Mouse (Mus musculus) stomach, postnatal 0 days (tissue): Measurements from ENCODE around the gene Ripk1. TPM values are rescaled to one million over a fixed set of nuclear protein-coding genes. Genes with fewer than 3 reads are reported as not detected.
A peak's percentile ranks its signal among the peaks of the same experiment; 100 is the strongest.

Experiments
- ATAC-seq: fragments of 200-750 bp; cut with Nextera tagmentation; 2 replicates; pipeline ENCODE4 v1.8.0; 2017; ENCODE audit not compliant: low FRiP score, low TSS enrichment
- DNase-seq: peaks from one replicate; pipeline ENCODE4 v3.0.0-alpha.2; 2016; ENCODE audit warnings: low spot score
- H3K27ac ChIP-seq: fragments of 300-500 bp; sonication (generic); replicated peaks from 2 replicates; pipeline ENCODE4 v1.5.1; 2014; ENCODE audit warnings: mild to moderate bottlenecking, control low read depth
- H3K27me3 ChIP-seq: fragments of 300-500 bp; sonication (generic); 2 replicates; pipeline ENCODE4 v1.6.1; 2014; ENCODE audit warnings: low read length; ENCODE audit not compliant: control insufficient read depth, insufficient read depth
- H3K36me3 ChIP-seq: fragments of 300-500 bp; sonication (generic); 2 replicates; pipeline ENCODE4 v1.6.1; 2014; ENCODE audit warnings: low read length, mixed read lengths; ENCODE audit not compliant: control insufficient read depth, insufficient read depth
- H3K4me1 ChIP-seq: fragments of 300-500 bp; sonication (generic); replicated peaks from 2 replicates; pipeline ENCODE4 v1.6.1; 2014; ENCODE audit warnings: antibody characterized with exemption; ENCODE audit not compliant: control insufficient read depth, insufficient read depth
- H3K4me2 ChIP-seq: fragments of 300-500 bp; sonication (generic); replicated peaks from 2 replicates; pipeline ENCODE4 v1.6.1; 2014; ENCODE audit warnings: low read depth, mild to moderate bottlenecking, control low read depth, moderate library complexity
- H3K4me3 ChIP-seq: fragments of 300-500 bp; sonication (generic); 2 replicates; pipeline ENCODE4 v1.5.1; 2014; ENCODE audit warnings: low read depth, low read length, control low read depth
- H3K9ac ChIP-seq: fragments of 300-500 bp; sonication (generic); 2 replicates; pipeline ENCODE4 v1.6.1; 2014; ENCODE audit warnings: mild to moderate bottlenecking, low read length, control low read depth, mixed read lengths
- H3K9me3 ChIP-seq: fragments of 300-500 bp; sonication (generic); 2 replicates; pipeline ENCODE4 v1.6.1; 2016; ENCODE audit warnings: low read length; ENCODE audit not compliant: control insufficient read depth
- CTCF ChIP-seq: IDR thresholded peaks from 2 replicates; pipeline ENCODE4 v1.5.1; 2016; ENCODE audit warnings: antibody characterized with exemption, low read depth, mild to moderate bottlenecking, moderate library complexity
- EP300 ChIP-seq: optimal IDR thresholded peaks from 2 replicates; pipeline ENCODE3; 2016; ENCODE audit warnings: antibody characterized with exemption
- WGBS: fragments of 180-500 bp; shearing (Covaris S2); extraction: QIAGEN DNeasy Blood & Tissue Kit; methylation state at CpG from one replicate; pipeline ENCODE4 v1.1.7; 2014; 5-methylcytosine and 5-hydroxymethylcytosine counted together
- polyA plus RNA-seq: library from polyadenylated mRNA; unstranded; fragments of >200 nt; fragmentation: Nextera tagmentation; extraction: Ambion mirVana; gene quantifications from 2 replicates; pipeline ENCODE4 v1.2.1, GENCODE M21; 2015

Gene Ripk1
- polyA plus RNA-seq, 1 experiment from 2014 or later = 13.2 TPM

DNA sequence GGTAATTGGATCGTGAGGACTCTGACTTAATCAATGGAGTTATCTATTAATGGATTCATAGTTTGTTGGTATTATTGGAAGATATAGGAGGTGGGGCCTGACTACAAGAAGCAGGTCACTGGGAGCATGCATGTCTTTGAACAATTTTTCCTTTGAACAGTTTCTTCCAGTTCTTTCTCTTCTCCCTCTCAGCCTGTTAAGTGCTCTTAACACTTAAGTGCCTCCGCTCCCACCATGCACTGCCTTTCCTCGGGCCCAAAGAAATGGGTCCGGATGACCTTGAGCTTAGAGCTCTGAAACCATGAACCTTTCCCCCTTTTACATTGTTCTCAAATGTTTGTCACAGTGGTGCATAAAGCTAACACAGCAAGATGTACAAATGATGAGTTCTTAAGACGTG is 34.6 kb downstream of the Ripk1 start:
- H3K36me3 ChIP-seq = peaks cover 13% of the 10 kb centered on the region
- TF ChIP-seq CTCF (no peak), EP300 (no peak)
- no peak overlapping the region for H3K27ac ChIP-seq
- H3K4me1 ChIP-seq = no peaks in the 10 kb centered on the region
- DNase-seq = no peak
- WGBS = 85% methylated on average over 5 of the region's 5 CpGs
- no peak overlapping the region for H3K4me3 ChIP-seq
- no peak overlapping the region for H3K4me2 ChIP-seq
- H3K27me3 ChIP-seq = no peaks in the 10 kb centered on the region
- no peak overlapping the region; the same call in 1 of the 2 replicates for H3K9ac ChIP-seq
- no peak for ATAC-seq
- no peaks in the 10 kb centered on the region for H3K9me3 ChIP-seq

DNA sequence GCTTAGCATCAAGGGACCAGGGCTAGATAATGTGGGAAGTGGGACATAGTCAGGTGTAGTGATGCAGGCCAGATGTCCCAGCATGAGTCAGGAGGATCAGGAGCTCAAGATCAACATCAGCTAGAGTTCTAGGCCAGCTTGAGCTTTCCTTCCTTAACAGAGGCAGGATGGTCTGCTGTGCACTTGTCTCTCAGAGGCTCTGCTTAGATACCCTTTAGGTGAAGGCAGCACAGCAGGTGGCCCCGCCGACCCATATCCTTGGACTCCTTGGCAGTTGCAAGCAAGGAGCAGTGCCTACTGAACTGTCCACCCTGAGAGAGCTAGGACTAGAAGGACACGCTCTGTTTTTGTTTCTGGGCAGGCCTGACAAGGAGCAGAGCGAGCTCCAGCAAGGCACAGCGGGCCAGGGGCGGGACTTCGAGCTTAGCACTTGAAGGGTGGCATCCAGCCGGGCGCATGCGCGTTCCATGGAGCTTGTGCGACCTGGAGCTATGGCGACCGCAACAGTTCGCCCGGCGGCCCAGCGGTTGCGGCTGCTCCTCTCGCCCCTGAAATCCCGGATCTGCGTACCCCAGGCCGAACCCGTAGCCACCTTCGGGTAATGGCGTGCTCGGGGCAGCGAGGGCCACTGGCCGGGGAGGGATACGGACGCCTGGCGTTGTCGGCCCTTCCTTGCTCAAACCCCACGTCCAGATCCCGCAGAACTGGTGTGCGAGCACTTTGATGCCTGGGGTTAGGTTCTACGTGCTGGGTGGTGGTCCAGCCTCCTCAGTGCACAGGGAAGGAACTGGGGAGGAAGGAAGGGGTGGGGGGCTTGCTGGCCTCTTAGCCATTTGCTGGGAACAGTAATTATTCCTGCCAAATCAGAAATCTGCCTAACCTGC is 35.3 kb downstream of the Ripk1 start, which contains the start of gene Bphl:
TSS of gene Bphl (plus strand) at position 426 of the 884 bp plus-strand sequence.
- DNase-seq = peak; percentile 93

DNA sequence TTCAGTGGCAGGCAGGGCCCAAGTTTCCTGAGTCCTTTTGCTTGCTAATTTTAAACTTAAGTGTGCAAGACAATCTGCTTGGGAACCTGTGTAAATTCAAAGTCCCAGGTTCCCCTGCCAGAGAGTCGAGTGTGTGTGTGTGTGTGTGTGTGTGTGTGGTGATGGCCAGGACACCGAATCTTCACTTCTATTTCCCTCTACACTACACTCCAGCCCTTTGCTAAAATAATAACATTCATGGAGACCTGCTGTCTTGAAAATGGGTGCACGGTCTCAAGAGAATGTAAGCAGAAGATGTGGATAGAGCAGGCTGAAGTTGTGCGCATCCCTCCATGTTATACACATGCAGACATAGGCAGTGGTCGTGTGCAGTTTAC is 35.9 kb downstream of the Ripk1 start:
- 32% methylated on average over 5 of the region's 5 CpGs for WGBS

More for the DNA sequence above, 35.3 kb downstream of the Ripk1 start, which contains the start of gene Bphl:
- peak within 1 kb of the TSS; percentile 91 for H3K9ac ChIP-seq
- peak within 1 kb of the TSS; percentile 82 for H3K27ac ChIP-seq
- H3K27me3 ChIP-seq = no peaks in the 10 kb centered on the region
- H3K36me3 ChIP-seq = peaks cover 11% of the 10 kb centered on the region
- peak; percentile 93 for ATAC-seq
- TF ChIP-seq EP300 = no peak
- TF ChIP-seq CTCF = no peak
- H3K4me2 ChIP-seq = peak within 1 kb of the TSS; percentile 83
- H3K9me3 ChIP-seq = no peaks in the 10 kb centered on the region
- no peaks in the 10 kb centered on the region for H3K4me1 ChIP-seq
- WGBS = under 1% methylated on average over 35 of the region's 37 CpGs
- H3K4me3 ChIP-seq = peak within 1 kb of the TSS; percentile 86

DNA sequence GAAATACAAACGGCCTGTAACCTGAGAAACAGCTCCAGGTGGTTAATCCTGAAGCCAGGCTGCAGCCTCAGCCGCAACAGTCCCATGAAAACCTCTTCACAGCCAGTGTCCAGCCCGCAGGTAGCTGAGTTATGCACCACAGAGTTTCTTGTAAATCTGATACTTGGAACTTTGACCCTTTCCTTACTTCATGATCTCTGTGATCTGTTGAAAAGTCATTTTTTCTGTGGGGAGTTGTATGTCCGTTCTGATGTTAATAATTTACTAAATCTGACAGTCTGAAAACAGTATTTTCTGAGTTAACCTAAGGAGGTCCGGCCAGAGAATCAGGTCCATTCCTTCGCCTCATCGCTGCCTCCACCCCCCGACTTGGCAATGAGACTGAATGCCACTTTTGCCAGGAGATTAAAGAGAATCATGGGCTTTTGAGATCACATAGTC is 36.8 kb downstream of the Ripk1 start:
- H3K4me3 ChIP-seq = no peak overlapping the region; the same call in 1 of the 2 replicates
- peak overlapping the region; percentile 83; the same call in 1 of the 2 replicates for H3K4me2 ChIP-seq
- no peaks in the 10 kb centered on the region for H3K4me1 ChIP-seq
- WGBS = 29% methylated on average over 8 of the region's 8 CpGs
- no peak overlapping the region for H3K27ac ChIP-seq
- H3K9ac ChIP-seq = 0 out of 2 replicates have a peak overlapping the region, but pooled peaks have one; percentile 32
- no peak for ATAC-seq
- no peak for TF ChIP-seq CTCF
- TF ChIP-seq EP300 = no peak
- H3K27me3 ChIP-seq = no peaks in the 10 kb centered on the region
- 0 out of 2 replicates have a peak, but pooled peaks cover 2% of the 10 kb centered on the region for H3K36me3 ChIP-seq
- no peak for DNase-seq
- H3K9me3 ChIP-seq = no peaks in the 10 kb centered on the region

More for the DNA sequence above, 35.9 kb downstream of the Ripk1 start:
- H3K4me1 ChIP-seq = no peaks in the 10 kb centered on the region
- ATAC-seq (no peak), DNase-seq (no peak)
- TF ChIP-seq CTCF = no peak
- no peak for TF ChIP-seq EP300
- H3K27ac ChIP-seq = peak overlapping the region; percentile 82
- H3K27me3 ChIP-seq = no peaks in the 10 kb centered on the region
- no peaks in the 10 kb centered on the region for H3K9me3 ChIP-seq
- H3K36me3 ChIP-seq = peaks cover 8% of the 10 kb centered on the region
- H3K4me3 ChIP-seq = peak overlapping the region; percentile 86
- peak overlapping the region; percentile 83 for H3K4me2 ChIP-seq
- peak overlapping the region; percentile 91 for H3K9ac ChIP-seq

DNA sequence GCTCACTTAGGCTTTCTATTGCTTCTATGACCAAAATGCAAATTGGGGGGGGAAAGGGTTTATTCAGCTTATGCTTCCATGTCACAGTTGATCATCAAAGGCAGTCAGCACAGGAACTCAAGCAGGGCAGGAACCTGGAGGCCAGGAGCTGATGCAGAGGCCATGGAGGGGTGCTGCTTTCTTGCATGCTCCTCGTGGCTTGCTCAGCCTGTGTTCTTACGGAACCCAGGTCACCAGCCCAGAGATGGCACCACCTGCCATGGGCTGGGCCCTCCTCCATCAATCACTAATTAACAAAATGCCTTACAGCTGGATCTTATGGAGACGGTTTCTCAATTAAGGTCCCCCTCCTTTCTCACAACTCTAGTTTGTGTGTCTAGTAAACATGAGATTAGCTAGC is 37.9 kb downstream of the Ripk1 start:
- Histone ChIP-seq H3K4me1 (no peaks in the 10 kb centered on the region), H3K27me3 (no peaks in the 10 kb centered on the region), H3K9me3 (no peaks in the 10 kb centered on the region), H3K4me3 (no peak overlapping the region), H3K9ac (no peak overlapping the region), H3K27ac (no peak overlapping the region), H3K4me2 (no peak overlapping the region), H3K36me3 (no peaks in the 10 kb centered on the region)
- no peak for DNase-seq
- no peak for ATAC-seq
- WGBS = 97% methylated on average over 3 of the region's 3 CpGs
- no peak for TF ChIP-seq EP300
- no peak for TF ChIP-seq CTCF
